Mouse (Mus musculus) ES-Bruce4 (cell line): ENCODE data around the gene Ranbp10.

ENCODE experiments used
- CTCF ChIP-seq: IDR thresholded peaks from one replicate; pipeline ENCODE4 v1.8.1; 2011; ENCODE audit warnings: low read depth, low read length
- EP300 ChIP-seq: IDR thresholded peaks from 2 replicates; pipeline ENCODE4 v1.6.1; 2011; ENCODE audit warnings: low read depth, low read length; ENCODE audit not compliant: insufficient read depth
- POLR2A ChIP-seq: IDR thresholded peaks from one replicate; pipeline ENCODE4 v1.8.1; 2011; ENCODE audit warnings: low read length; ENCODE audit not compliant: insufficient read depth

- no peak for TF ChIP-seq CTCF
- TF ChIP-seq EP300, result no peak
- no peak for TF ChIP-seq POLR2A
Observed at GRCm38 (mm10) chr8:105722861-105723260, 104.3 kb downstream of the Ranbp10 start.
